8 mouse cellular contexts compared by ENCODE assay signal in the genomic region with DNA sequence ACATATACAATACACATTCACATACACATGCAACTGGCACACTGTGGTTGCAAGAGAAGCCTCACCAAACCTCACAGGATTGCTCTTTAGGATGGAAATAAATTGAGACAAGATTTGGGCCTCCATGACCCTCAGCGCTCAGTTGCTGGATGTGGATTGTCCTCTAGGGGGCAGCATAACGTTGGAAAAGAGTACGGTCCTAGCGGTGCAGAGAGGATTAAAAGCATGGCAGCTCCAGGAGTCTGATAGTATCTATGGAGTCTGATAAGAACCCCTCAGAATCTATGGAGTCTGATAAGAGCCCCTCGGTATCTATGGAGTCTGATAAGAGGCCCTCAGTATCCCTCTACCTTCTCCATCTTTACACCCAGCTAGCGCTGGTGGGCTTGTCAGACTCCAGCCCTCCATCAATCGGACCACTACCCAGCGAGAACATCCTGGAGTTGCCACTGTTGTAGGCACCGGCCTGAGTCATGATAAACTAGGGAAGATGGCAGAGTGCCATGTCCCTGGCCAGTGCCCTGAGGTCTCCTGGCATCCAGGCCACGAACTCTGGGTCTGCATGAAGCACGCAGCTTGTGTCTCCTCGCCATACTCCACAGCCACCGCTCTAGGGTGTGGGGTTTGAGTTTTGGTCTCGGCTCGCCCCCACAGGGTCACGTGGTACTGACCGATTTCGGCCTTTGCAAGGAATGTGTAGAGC. TPM values are rescaled to one million over a fixed set of nuclear protein-coding genes. Genes with fewer than 3 reads are reported as not detected.
DNase-seq lines count a peak whose midpoint lies in the region; ATAC-seq and TF ChIP-seq lines count a peak whose summit lies in the region.

No protein-coding gene starts in this region.

- H3K4me2 ChIP-seq in forebrain, embryonic 12.5 days, result peak overlapping the region; percentile 25

- in situ Hi-C loops in Patski (cut with MboI; ENCODE audit: low pct_unique_long_range_greater_than_20kb), result no loop called here

- CTCF ChIA-PET in Patski (lab: Charles Lee), result interaction anchor here (1.1 to 3.5 kb wide), 9 partner anchors 8 to 96 kb away, joined by 3 to 15 read pairs (median 4); partner anchors contain the start of gene Sgk2

- H3K36me3 ChIP-seq in forebrain, embryonic 12.5 days (replicated peaks), result no peaks in the 10 kb centered on the region

- 0 out of 2 replicates have a peak overlapping the region, but pooled peaks have one; percentile 3 for H3K4me3 ChIP-seq in forebrain, embryonic 12.5 days (replicated peaks)

- POLR2A ChIA-PET in Patski (lab: Charles Lee), result no interaction called here

- no peak overlapping the region for H3K9ac ChIP-seq in forebrain, embryonic 12.5 days

- no peak overlapping the region for H3K27ac ChIP-seq in forebrain, embryonic 12.5 days

- H3K4me1 ChIP-seq in forebrain, embryonic 12.5 days, result peaks cover 4% of the 10 kb centered on the region; the same call in 1 of the 2 replicates

- ATAC-seq in Patski, result peak; percentile 54
- ATAC-seq in forebrain, embryonic 12.5 days (ENCODE audit: low FRiP score), result peak; percentile 64; the same call in 1 of the 2 replicates
- ATAC-seq in hematopoietic stem cell, adult 5-6 weeks (replicated peaks in 1 of 2; ENCODE audit: insufficient read depth in 1 of 2, low FRiP score in 2 of 2, low TSS enrichment in 1 of 2, low read depth in 1 of 2, poor library complexity in 2 of 2, severe bottlenecking in 2 of 2), result peak; percentile 75 to 84

- 35% methylated on average over 18 of the region's 18 CpGs for WGBS in forebrain, embryonic 12.5 days

- no peaks in the 10 kb centered on the region for H3K27me3 ChIP-seq in Patski
- 0 out of 2 replicates have a peak, but pooled peaks cover 6% of the 10 kb centered on the region for H3K27me3 ChIP-seq in forebrain, embryonic 12.5 days

- H3K9me3 ChIP-seq in forebrain, embryonic 12.5 days, result no peaks in the 10 kb centered on the region

- DNase-seq in Patski (ENCODE audit: low read depth, low spot score), result no peak
- peak; percentile 62 for DNase-seq in c-Kit-positive CD71-positive TER-119-positive erythroid progenitor cells, embryonic 14.5 days (ENCODE audit: low spot score)
- peak; percentile 59 to 69 for DNase-seq in layer of hippocampus, postnatal 14 days (ENCODE audit: low spot score in 2 of 2)
- peak; percentile 83 for DNase-seq in lung, postnatal 10 days
- peak; percentile 42 for DNase-seq in retina, adult 2 months (ENCODE audit: low read depth, low spot score)
- DNase-seq in urinary bladder, postnatal 36 days (ENCODE audit: low spot score in 2 of 2), result peak; percentile 46

- peak; percentile 81 for TF ChIP-seq CTCF in Patski (IDR thresholded peaks at IDR 0.05)

RNA-seq across cellular contexts. Expression of gene Sgk2, which starts 11.5 kb away (rescaled TPM):
- 4.9 TPM for polyA plus RNA-seq in Patski (2021)
- not detected in 2 replicates for polyA plus RNA-seq in forebrain, embryonic 12.5 days (2016; fragmentation: Nextera tagmentation; extraction: Ambion mirVana)
- not detected in 2 replicates for total RNA-seq in hematopoietic stem cell, adult 5-6 weeks (2017)
- 1 to 10 TPM; 1.8 to 1.9 TPM for total RNA-seq in layer of hippocampus, postnatal 14 days (2021)

RNA-seq across cellular contexts. Expression of gene Ift52, which starts 18.5 kb away (rescaled TPM):
- polyA plus RNA-seq in Patski (2021), result 62.9 TPM
- polyA plus RNA-seq in forebrain, embryonic 12.5 days (2016; fragmentation: Nextera tagmentation; extraction: Ambion mirVana), result 48.4 and 52.2 TPM in 2 replicates
- 27.9 and 30.3 TPM in 2 replicates for total RNA-seq in hematopoietic stem cell, adult 5-6 weeks (2017)
- 10 to 100 TPM; 26.4 to 27.0 TPM for total RNA-seq in layer of hippocampus, postnatal 14 days (2021)

RNA-seq across cellular contexts. Expression of gene L3mbtl1, which starts 55.4 kb away (rescaled TPM):
- 0.09 TPM for polyA plus RNA-seq in Patski (2021)
- 0.11 and 0.82 TPM in 2 replicates for polyA plus RNA-seq in forebrain, embryonic 12.5 days (2016; fragmentation: Nextera tagmentation; extraction: Ambion mirVana)
- not detected in 2 replicates for total RNA-seq in hematopoietic stem cell, adult 5-6 weeks (2017)
- 10 to 100 TPM; 18.8 to 23.3 TPM for total RNA-seq in layer of hippocampus, postnatal 14 days (2021)

RNA-seq across cellular contexts. Expression of gene Mybl2, which starts 55.8 kb away (rescaled TPM):
- 11.1 TPM for polyA plus RNA-seq in Patski (2021)
- polyA plus RNA-seq in forebrain, embryonic 12.5 days (2016; fragmentation: Nextera tagmentation; extraction: Ambion mirVana), result 41.5 and 44.1 TPM in 2 replicates
- total RNA-seq in hematopoietic stem cell, adult 5-6 weeks (2017), result 10.1 and 20.6 TPM in 2 replicates
- 1 to 10 TPM; 2.2 to 2.5 TPM for total RNA-seq in layer of hippocampus, postnatal 14 days (2021)

Comparison
In these comparisons a context has a peak if more than half of its experiments do, and no peak if none do; other contexts are left out.
1. RNA of gene L3mbtl1, which starts 55.4 kb away (total RNA-seq): 18.8 to 23.3 TPM in layer of hippocampus, postnatal 14 days; not detected in hematopoietic stem cell, adult 5-6 weeks; every median in the first group is over 10 times any median in the second.
2. Peak in every context shown above with its lines, with median percentiles within 50 percentile points of each other: ATAC-seq.